Mouse (Mus musculus) hindbrain, embryonic 14.5 days (tissue): ENCODE measurements around the gene Dnajc7. TPM values are rescaled to one million over a fixed set of nuclear protein-coding genes. Genes with fewer than 3 reads are reported as not detected.
"Not testable (repeated sequence)": the region's sequence is repeated elsewhere in the genome, so short reads cannot be mapped to it uniquely, and the experiment has no call there.

Experiments used
- ATAC-seq: fragments of 200-750 bp; cut with Nextera tagmentation; 2 replicates; pipeline ENCODE4 v1.8.0; 2017; ENCODE audit warnings: moderate number of reproducible peaks, mild to moderate bottlenecking, moderate TSS enrichment, moderate library complexity; ENCODE audit not compliant: low FRiP score
- DNase-seq: peaks from one replicate; pipeline ENCODE4 v3.0.0-alpha.2; 2015; ENCODE audit warnings: low spot score
- H3K27ac ChIP-seq: fragments of 300-500 bp; sonication (generic); 2 replicates; pipeline ENCODE4 v1.5.1; 2014; ENCODE audit warnings: mild to moderate bottlenecking, moderate library complexity
- H3K27me3 ChIP-seq: fragments of 300-500 bp; sonication (generic); 2 replicates; pipeline ENCODE4 v1.6.1; 2014; ENCODE audit warnings: mild to moderate bottlenecking, low read length, mixed read lengths; ENCODE audit not compliant: control insufficient read depth, insufficient read depth
- H3K36me3 ChIP-seq: fragments of 300-500 bp; sonication (generic); replicated peaks from 2 replicates; pipeline ENCODE4 v1.6.1; 2014; ENCODE audit not compliant: control insufficient read depth, insufficient read depth
- H3K4me1 ChIP-seq: fragments of 300-500 bp; sonication (generic); replicated peaks from 2 replicates; pipeline ENCODE4 v1.6.1; 2014; ENCODE audit warnings: antibody characterized with exemption, low read length, mixed read lengths; ENCODE audit not compliant: control insufficient read depth, insufficient read depth
- H3K4me2 ChIP-seq: fragments of 300-500 bp; sonication (generic); replicated peaks from 2 replicates; pipeline ENCODE4 v1.6.1; 2014; ENCODE audit warnings: mild to moderate bottlenecking, moderate library complexity
- H3K4me3 ChIP-seq: fragments of 300-500 bp; sonication (generic); replicated peaks from 2 replicates; pipeline ENCODE4 v1.5.1; 2014; ENCODE audit warnings: mild to moderate bottlenecking, low read length
- H3K9ac ChIP-seq: fragments of 300-500 bp; sonication (generic); 2 replicates; pipeline ENCODE4 v1.6.1; 2014
- H3K9me3 ChIP-seq: fragments of 300-500 bp; sonication (generic); 2 replicates; pipeline ENCODE4 v1.6.1; 2016; ENCODE audit warnings: low read length; ENCODE audit not compliant: control insufficient read depth
- WGBS: fragments of 180-500 bp; shearing (Covaris S2); extraction: QIAGEN DNeasy Blood & Tissue Kit; methylation state at CpG from one replicate; pipeline ENCODE4 v1.1.7; 2014; 5-methylcytosine and 5-hydroxymethylcytosine counted together
- polyA plus RNA-seq: library from polyadenylated mRNA; unstranded; fragments of >200 nt; fragmentation: Nextera tagmentation; extraction: Ambion mirVana; gene quantifications from 2 replicates; pipeline ENCODE4 v1.2.1, GENCODE M21; 2014

The Dnajc7 gene
- polyA plus RNA-seq, 1 experiment from 2014 or later: 91.6 TPM

GRCm38 (mm10) chr11:100619485-100619975 is 438 bp downstream of the Dnajc7 start:
- under 1% methylated on average over 39 of the region's 40 CpGs for WGBS
- Histone ChIP-seq H3K9me3 (no peaks in the 10 kb centered on the region), H3K27ac (peak overlapping the region; percentile 96), H3K4me3 (peak overlapping the region; percentile 85), H3K4me1 (peaks cover 35% of the 10 kb centered on the region), H3K27me3 (no peaks in the 10 kb centered on the region), H3K36me3 (peaks cover 6% of the 10 kb centered on the region; the same call in 1 of the 2 replicates), H3K9ac (peak overlapping the region; percentile 86), H3K4me2 (peak overlapping the region; percentile 71)
- peak; percentile 97 for ATAC-seq
- DNase-seq: peak; percentile 98

GRCm38 (mm10) chr11:100618761-100619484 is 1.0 kb downstream of the Dnajc7 start, which contains the start of gene Nkiras2:
Gene Nkiras2 (plus strand): TSS chr11:100619244.
- Histone ChIP-seq H3K9ac (peak within 1 kb of the TSS; percentile 86), H3K4me3 (peak within 1 kb of the TSS; percentile 85), H3K4me2 (peak within 1 kb of the TSS; percentile 71), H3K36me3 (peaks cover 6% of the 10 kb centered on the region; the same call in 1 of the 2 replicates), H3K27ac (peak within 1 kb of the TSS; percentile 96), H3K9me3 (no peaks in the 10 kb centered on the region), H3K4me1 (peaks cover 32% of the 10 kb centered on the region), H3K27me3 (no peaks in the 10 kb centered on the region)
- 1% methylated on average over 33 of the region's 36 CpGs for WGBS
- DNase-seq (peak; percentile 63), ATAC-seq (peak; percentile 55)

GRCm38 (mm10) chr11:100617480-100617879 is 2.5 kb downstream of the Dnajc7 start:
- H3K4me1 ChIP-seq: peaks cover 24% of the 10 kb centered on the region
- no peak overlapping the region for H3K27ac ChIP-seq
- ATAC-seq (no peak), DNase-seq (no peak)
- H3K36me3 ChIP-seq: peaks cover 6% of the 10 kb centered on the region; the same call in 1 of the 2 replicates
- no peaks in the 10 kb centered on the region for H3K9me3 ChIP-seq
- H3K27me3 ChIP-seq: no peaks in the 10 kb centered on the region
- peak overlapping the region; percentile 85; the same call in 1 of the 2 replicates for H3K4me3 ChIP-seq
- H3K9ac ChIP-seq: peak overlapping the region; percentile 86; the same call in 1 of the 2 replicates
- H3K4me2 ChIP-seq: peak overlapping the region; percentile 71
- 88% methylated on average over 4 of the region's 4 CpGs for WGBS

GRCm38 (mm10) chr11:100616836-100617235 is 3.1 kb downstream of the Dnajc7 start:
- not testable (repeated sequence) for H3K9ac ChIP-seq, H3K36me3 ChIP-seq, H3K9me3 ChIP-seq, H3K27me3 ChIP-seq, H3K27ac ChIP-seq, ATAC-seq, DNase-seq, H3K4me3 ChIP-seq, H3K4me2 ChIP-seq
- WGBS: 97% methylated on average over 7 of the region's 7 CpGs
- H3K4me1 ChIP-seq: peaks cover 24% of the 10 kb centered on the region

- ATAC-seq (no peak), DNase-seq (no peak)
- WGBS: 91% methylated on average over 5 of the region's 5 CpGs
- no peak overlapping the region for H3K4me2 ChIP-seq
- no peak overlapping the region for H3K9ac ChIP-seq
- no peaks in the 10 kb centered on the region for H3K27me3 ChIP-seq
- H3K4me3 ChIP-seq: no peak overlapping the region
- no peak overlapping the region for H3K27ac ChIP-seq
- peaks cover 12% of the 10 kb centered on the region; the same call in 1 of the 2 replicates for H3K36me3 ChIP-seq
- no peaks in the 10 kb centered on the region for H3K9me3 ChIP-seq
- peaks cover 24% of the 10 kb centered on the region for H3K4me1 ChIP-seq
Observed at GRCm38 (mm10) chr11:100616332-100616731, 3.6 kb downstream of the Dnajc7 start.

GRCm38 (mm10) chr11:100613241-100613640 is 6.7 kb downstream of the Dnajc7 start:
- no peak for ATAC-seq
- H3K4me2 ChIP-seq: no peak overlapping the region
- H3K9me3 ChIP-seq: no peaks in the 10 kb centered on the region
- peaks cover 15% of the 10 kb centered on the region for H3K4me1 ChIP-seq
- no peak overlapping the region for H3K9ac ChIP-seq
- no peak overlapping the region for H3K27ac ChIP-seq
- no peak overlapping the region for H3K4me3 ChIP-seq
- H3K36me3 ChIP-seq: peaks cover 12% of the 10 kb centered on the region; the same call in 1 of the 2 replicates
- 90% methylated on average over 3 of the region's 3 CpGs for WGBS
- peak; percentile 62 for DNase-seq
- H3K27me3 ChIP-seq: no peaks in the 10 kb centered on the region

GRCm38 (mm10) chr11:100611627-100612026 is 8.3 kb downstream of the Dnajc7 start:
- Histone ChIP-seq H3K27me3 (no peaks in the 10 kb centered on the region), H3K36me3 (peaks cover 12% of the 10 kb centered on the region; the same call in 1 of the 2 replicates), H3K4me3 (no peak overlapping the region), H3K4me1 (0 out of 2 replicates have a peak, but pooled peaks cover 6% of the 10 kb centered on the region), H3K27ac (no peak overlapping the region), H3K4me2 (no peak overlapping the region), H3K9me3 (no peaks in the 10 kb centered on the region), H3K9ac (no peak overlapping the region)
- WGBS: 82% methylated on average over 6 of the region's 6 CpGs
- DNase-seq: no peak
- no peak for ATAC-seq

GRCm38 (mm10) chr11:100609997-100610680 is 9.8 kb downstream of the Dnajc7 start:
- no peaks in the 10 kb centered on the region for H3K27me3 ChIP-seq
- H3K9ac ChIP-seq: no peak overlapping the region
- DNase-seq: no peak
- H3K9me3 ChIP-seq: no peaks in the 10 kb centered on the region
- no peak overlapping the region for H3K4me3 ChIP-seq
- H3K4me1 ChIP-seq: 0 out of 2 replicates have a peak, but pooled peaks cover 6% of the 10 kb centered on the region
- H3K27ac ChIP-seq: peak overlapping the region; percentile 43; the same call in 1 of the 2 replicates
- 85% methylated on average over 9 of the region's 9 CpGs for WGBS
- no peak for ATAC-seq
- H3K4me2 ChIP-seq: no peak overlapping the region
- 0 out of 2 replicates have a peak, but pooled peaks cover 6% of the 10 kb centered on the region for H3K36me3 ChIP-seq
